23 mouse cellular contexts compared by ENCODE assay signal in genomic region chr3:15528589-15528988, GRCm38 (mm10). TPM values are rescaled to one million over a fixed set of nuclear protein-coding genes. Genes with fewer than 3 reads are reported as not detected.
"Had no signal": no experiment of that assay in that cellular context is flagged by ENCODE, and none has a peak within 500 bp of the region (broad histone marks: within the 10 kb centered on the region; RNA-seq: fewer than 3 reads in every experiment).

No protein-coding gene starts in this region.

- H3K36me3 ChIP-seq: midbrain, embryonic 13.5 days; neural tube, embryonic 13.5 days; neural tube, embryonic 15.5 days had no signal

- DNase-seq: lung, adult 18-20 months; lung, embryonic 14.5 days; lung, postnatal 10 days; lung, postnatal 4 days; retina, postnatal 1 day; right cerebral cortex, adult 18-20 months; right cerebral cortex, postnatal 25 days; right cerebral cortex, postnatal 4 days; spleen, adult 18-20 months; thymus, adult 18-20 months; thymus, postnatal 14 days; thymus, postnatal 36 days had no signal

- H3K27me3 ChIP-seq: midbrain, embryonic 13.5 days; neural tube, embryonic 13.5 days; neural tube, embryonic 15.5 days had no signal

- H3K4me3 ChIP-seq: midbrain, embryonic 13.5 days; myocyte; neural tube, embryonic 13.5 days; neural tube, embryonic 15.5 days had no signal

- H3K4me2 ChIP-seq: lung, embryonic 14.5 days; midbrain, embryonic 11.5 days; midbrain, embryonic 13.5 days; neural tube, embryonic 13.5 days; neural tube, embryonic 15.5 days had no signal

- ATAC-seq: midbrain, embryonic 13.5 days; midbrain, embryonic 16.5 days had no signal

- H3K27ac ChIP-seq: liver, embryonic 14.5 days; midbrain, embryonic 13.5 days; neural tube, embryonic 13.5 days; neural tube, embryonic 15.5 days had no signal

- H3K9ac ChIP-seq: liver, embryonic 14.5 days; lung, embryonic 14.5 days; midbrain, embryonic 13.5 days; neural tube, embryonic 13.5 days; neural tube, embryonic 15.5 days had no signal

- H3K4me1 ChIP-seq: midbrain, embryonic 13.5 days; neural tube, embryonic 13.5 days; neural tube, embryonic 15.5 days had no signal

RNA-seq across cellular contexts. Expression of gene Sirpb1b, which starts 46.3 kb away (rescaled TPM):
- total RNA-seq: megakaryocyte-erythroid progenitor cell, adult 5-6 weeks had no signal
- polyA plus RNA-seq: midbrain, embryonic 11.5 days; midbrain, embryonic 13.5 days; midbrain, embryonic 16.5 days; myocyte; neural tube, embryonic 13.5 days; neural tube, embryonic 15.5 days; small intestine, adult 2 months; stomach, embryonic 14.5 days; thymus, postnatal 0 days had no signal
